Mouse (Mus musculus): ENCODE results near the gene Uhrf1bp1l. TPM values are rescaled to one million over a fixed set of nuclear protein-coding genes. Genes with fewer than 3 reads are reported as not detected.

The Uhrf1bp1l gene
- polyA plus RNA-seq, 1 experiment from 2014 or later, result 31.6 TPM

DNA sequence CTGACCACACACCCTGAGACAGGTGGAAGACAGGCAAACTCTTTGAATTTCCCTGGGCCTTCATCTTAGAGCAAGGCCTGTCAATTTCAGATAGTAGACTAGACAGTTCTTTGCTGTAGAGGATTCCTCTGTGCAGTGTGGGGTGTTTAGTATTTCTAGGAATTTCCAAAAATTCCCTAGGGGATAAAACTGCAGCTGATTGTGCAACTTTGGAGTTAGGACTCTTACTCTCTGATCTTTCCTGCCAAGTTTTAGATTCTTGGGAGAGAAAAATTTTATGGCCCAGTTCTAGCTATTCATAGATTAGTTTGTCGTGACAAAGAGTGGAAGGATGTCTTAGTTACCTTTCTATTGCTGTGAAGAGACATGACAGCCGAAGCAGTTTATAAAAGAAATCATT, 3.8 kb downstream of the Uhrf1bp1l start:
- 95% methylated on average over 2 of the region's 2 CpGs for WGBS
- no peak for ATAC-seq (ENCODE audit: insufficient read depth, low FRiP score, low TSS enrichment)
- no peaks in the 10 kb centered on the region for H3K4me1 ChIP-seq (ENCODE audit: control insufficient read depth, insufficient read depth, low read length)

DNA sequence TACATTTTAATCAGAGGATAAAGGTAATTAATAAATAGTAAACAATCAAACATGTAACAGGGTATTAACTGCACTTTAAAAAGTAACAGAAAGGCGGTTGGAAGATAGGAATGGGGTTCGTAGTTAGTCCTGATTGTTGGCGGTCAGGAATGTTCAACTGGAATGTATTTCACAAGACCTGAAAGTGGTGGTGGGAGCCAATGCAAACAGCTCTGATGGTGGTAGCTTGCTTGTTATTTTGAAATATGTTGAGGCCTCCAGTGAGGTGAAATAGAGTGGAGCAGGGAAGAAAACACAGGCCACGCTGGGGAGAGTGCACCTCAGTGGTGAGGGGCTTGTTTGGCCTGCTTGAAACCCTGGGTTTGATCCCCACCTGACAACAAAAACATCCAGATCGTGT, 6.3 kb downstream of the Uhrf1bp1l start:
- no peak for ATAC-seq (ENCODE audit: insufficient read depth, low FRiP score, low TSS enrichment)
- no peak overlapping the region for H3K9ac ChIP-seq (ENCODE audit: low read length)
- no peak overlapping the region for H3K4me3 ChIP-seq (ENCODE audit: low read depth, low read length)
- H3K36me3 ChIP-seq (ENCODE audit: control insufficient read depth, insufficient read depth, low read length), result no peaks in the 10 kb centered on the region
- H3K4me2 ChIP-seq (ENCODE audit: low read depth), result no peak overlapping the region
- no peaks in the 10 kb centered on the region for H3K27me3 ChIP-seq (ENCODE audit: control insufficient read depth, insufficient read depth, low read length)
- H3K4me1 ChIP-seq (ENCODE audit: control insufficient read depth, insufficient read depth, low read length), result no peaks in the 10 kb centered on the region
- 92% methylated on average over 5 of the region's 5 CpGs for WGBS
- no peaks in the 10 kb centered on the region for H3K9me3 ChIP-seq (ENCODE audit: control insufficient read depth, low read length)
- no peak overlapping the region for H3K27ac ChIP-seq (ENCODE audit: low read depth, low read length)
- no peak for DNase-seq (ENCODE audit: low spot score)

More for the DNA sequence above, 3.8 kb downstream of the Uhrf1bp1l start:
- Histone ChIP-seq H3K9me3 (ENCODE audit: control insufficient read depth, low read length) (no peaks in the 10 kb centered on the region), H3K27me3 (ENCODE audit: control insufficient read depth, insufficient read depth, low read length) (no peaks in the 10 kb centered on the region), H3K4me2 (ENCODE audit: low read depth) (no peak overlapping the region), H3K9ac (ENCODE audit: low read length) (no peak overlapping the region), H3K27ac (ENCODE audit: low read depth, low read length) (no peak overlapping the region), H3K36me3 (ENCODE audit: control insufficient read depth, insufficient read depth, low read length) (no peaks in the 10 kb centered on the region), H3K4me3 (ENCODE audit: low read depth, low read length) (no peak overlapping the region)
- DNase-seq (ENCODE audit: low spot score), result no peak

DNA sequence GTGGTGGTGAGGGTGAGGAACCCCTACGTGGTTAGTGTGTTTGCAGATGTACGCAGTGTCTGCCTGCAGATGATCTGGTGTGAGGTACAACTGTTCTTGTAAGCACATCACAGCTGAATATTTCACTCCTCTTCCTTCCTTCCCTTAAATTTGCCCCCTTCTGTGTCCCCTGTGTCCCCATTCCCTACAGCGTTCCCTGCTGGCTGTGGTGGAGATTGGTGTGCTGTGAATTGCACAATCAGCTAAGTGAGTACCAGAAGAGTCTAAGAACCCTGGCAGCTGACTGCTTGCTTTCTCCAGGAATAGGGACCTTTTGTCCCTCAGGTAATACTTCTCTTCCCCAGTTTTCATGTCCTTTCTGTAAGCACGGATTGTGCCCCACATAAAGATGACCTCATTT, 10.4 kb downstream of the Uhrf1bp1l start:
- no peak for ATAC-seq (ENCODE audit: insufficient read depth, low FRiP score, low TSS enrichment)
- 94% methylated on average over 4 of the region's 4 CpGs for WGBS
- H3K36me3 ChIP-seq (ENCODE audit: control insufficient read depth, insufficient read depth, low read length), result no peaks in the 10 kb centered on the region

DNA sequence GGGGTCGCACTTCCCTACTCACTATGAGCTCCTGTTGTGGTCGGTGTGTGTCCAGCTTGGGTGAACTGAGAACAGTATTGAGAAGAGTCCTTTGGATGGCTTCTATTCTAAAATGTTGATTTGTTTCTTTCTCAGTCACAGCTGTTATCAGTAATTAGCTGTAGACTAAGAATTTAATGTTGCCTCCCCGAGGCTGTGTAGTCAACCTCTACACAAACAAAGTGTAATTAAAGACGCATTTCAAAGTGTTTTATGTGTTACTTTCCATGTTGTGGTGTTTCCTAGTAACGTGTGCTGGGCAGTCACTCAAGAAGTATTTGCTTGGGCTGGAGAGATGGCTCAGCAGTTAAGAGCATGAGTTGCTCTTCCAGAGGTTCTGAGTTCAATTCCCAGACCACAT, 16.0 kb downstream of the Uhrf1bp1l start:
- Histone ChIP-seq H3K4me2 (ENCODE audit: low read depth) (no peak overlapping the region), H3K36me3 (ENCODE audit: control insufficient read depth, insufficient read depth, low read length) (no peaks in the 10 kb centered on the region), H3K4me1 (ENCODE audit: control insufficient read depth, insufficient read depth, low read length) (no peaks in the 10 kb centered on the region), H3K9me3 (ENCODE audit: control insufficient read depth, low read length) (no peaks in the 10 kb centered on the region), H3K4me3 (ENCODE audit: low read depth, low read length) (no peak overlapping the region), H3K27me3 (ENCODE audit: control insufficient read depth, insufficient read depth, low read length) (no peaks in the 10 kb centered on the region), H3K27ac (ENCODE audit: low read depth, low read length) (no peak overlapping the region), H3K9ac (ENCODE audit: low read length) (no peak overlapping the region)
- WGBS, result 87% methylated on average over 5 of the region's 5 CpGs
- no peak for DNase-seq (ENCODE audit: low spot score)
- no peak for ATAC-seq (ENCODE audit: insufficient read depth, low FRiP score, low TSS enrichment)

More for the DNA sequence above, 10.4 kb downstream of the Uhrf1bp1l start:
- Histone ChIP-seq H3K9ac (ENCODE audit: low read length) (no peak overlapping the region), H3K27ac (ENCODE audit: low read depth, low read length) (no peak overlapping the region), H3K27me3 (ENCODE audit: control insufficient read depth, insufficient read depth, low read length) (no peaks in the 10 kb centered on the region), H3K4me1 (ENCODE audit: control insufficient read depth, insufficient read depth, low read length) (no peaks in the 10 kb centered on the region), H3K9me3 (ENCODE audit: control insufficient read depth, low read length) (no peaks in the 10 kb centered on the region), H3K4me3 (ENCODE audit: low read depth, low read length) (no peak overlapping the region), H3K4me2 (ENCODE audit: low read depth) (no peak overlapping the region)
- no peak for DNase-seq (ENCODE audit: low spot score)

DNA sequence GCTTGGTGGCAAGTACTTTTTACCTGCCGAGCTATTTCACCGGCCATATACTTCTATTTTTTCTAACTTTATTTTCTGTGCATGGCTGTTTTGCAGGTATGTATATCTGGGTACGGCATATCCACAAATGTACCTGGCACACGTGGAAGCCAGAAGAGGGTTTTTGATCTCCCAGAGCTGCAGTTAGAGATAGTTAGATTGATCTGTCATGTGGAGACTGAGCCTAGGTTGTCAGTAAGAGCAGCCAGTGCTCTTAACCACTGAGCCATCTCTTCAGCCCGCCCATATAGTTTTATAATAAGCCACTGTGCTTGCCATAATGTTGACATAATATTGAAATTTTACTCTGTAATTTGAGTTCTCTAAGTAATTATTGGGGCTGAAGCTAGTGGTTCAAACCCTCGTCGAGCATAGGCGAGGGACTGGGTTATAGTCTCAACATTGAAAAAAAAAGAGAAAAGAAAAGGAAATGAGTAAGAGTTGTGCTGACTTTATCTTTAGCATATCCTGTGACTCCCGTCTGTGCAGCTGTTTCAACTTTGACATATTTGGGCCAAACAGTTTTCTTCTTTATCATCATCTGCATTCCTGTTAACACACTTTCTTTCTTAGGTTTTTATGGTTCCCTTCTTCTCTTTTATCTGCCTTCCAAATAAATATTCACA, 19.8 kb downstream of the Uhrf1bp1l start:
- no peak overlapping the region for H3K4me2 ChIP-seq (ENCODE audit: low read depth)
- H3K4me3 ChIP-seq (ENCODE audit: low read depth, low read length), result no peak overlapping the region
- H3K27me3 ChIP-seq (ENCODE audit: control insufficient read depth, insufficient read depth, low read length), result no peaks in the 10 kb centered on the region
- no peaks in the 10 kb centered on the region for H3K9me3 ChIP-seq (ENCODE audit: control insufficient read depth, low read length)
- no peaks in the 10 kb centered on the region for H3K4me1 ChIP-seq (ENCODE audit: control insufficient read depth, insufficient read depth, low read length)
- no peak for DNase-seq (ENCODE audit: low spot score)
- ATAC-seq (ENCODE audit: insufficient read depth, low FRiP score, low TSS enrichment), result no peak
- H3K9ac ChIP-seq (ENCODE audit: low read length), result no peak overlapping the region
- 85% methylated on average over 9 of the region's 9 CpGs for WGBS
- H3K36me3 ChIP-seq (ENCODE audit: control insufficient read depth, insufficient read depth, low read length), result no peaks in the 10 kb centered on the region
- no peak overlapping the region for H3K27ac ChIP-seq (ENCODE audit: low read depth, low read length)

DNA sequence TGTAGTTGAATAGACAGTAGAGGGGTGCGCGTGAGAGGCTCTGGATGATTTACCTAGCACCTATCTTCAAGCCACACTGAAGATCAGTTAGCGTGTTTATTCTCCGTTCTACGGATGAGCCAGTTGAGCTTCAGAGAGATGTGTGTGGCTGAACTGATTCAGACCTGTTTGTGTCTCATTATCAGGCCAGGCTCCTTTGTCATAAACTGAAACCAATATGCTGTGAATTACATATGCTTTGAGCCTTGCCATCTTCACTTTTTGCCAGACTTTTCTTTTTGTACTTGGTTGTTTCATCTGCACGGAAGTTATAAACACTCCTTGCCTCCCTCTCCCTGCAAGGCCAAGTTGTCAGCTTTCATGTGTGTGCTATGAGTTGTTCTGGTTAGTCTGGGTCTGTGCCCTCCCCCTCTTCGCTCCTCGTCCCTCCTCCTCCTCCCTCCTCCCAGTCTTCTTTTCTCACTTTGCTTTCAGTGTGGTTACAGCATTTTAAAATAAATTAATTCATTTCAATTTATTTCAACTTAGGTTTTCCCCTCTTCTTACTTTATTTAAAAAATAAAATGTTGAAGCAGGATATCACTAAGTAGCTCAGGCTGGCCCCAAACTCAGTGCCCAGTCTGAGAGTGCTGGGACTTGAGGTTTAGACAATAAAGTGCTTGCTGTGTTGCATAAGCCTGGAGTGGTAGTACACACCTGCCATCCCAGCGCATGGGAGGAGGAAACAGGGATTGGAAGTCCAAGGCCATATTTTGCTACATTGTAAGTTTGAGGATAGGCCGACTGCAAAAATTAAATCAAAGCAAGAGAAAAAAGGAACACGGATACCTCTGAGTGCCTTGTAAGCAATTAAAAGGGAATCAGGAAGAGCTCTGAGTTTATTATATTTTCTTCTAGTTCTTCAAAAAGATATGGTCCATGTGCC, 21.3 kb downstream of the Uhrf1bp1l start:
- WGBS, result 92% methylated on average over 11 of the region's 11 CpGs
- DNase-seq (ENCODE audit: low spot score) (no peak), ATAC-seq (ENCODE audit: insufficient read depth, low FRiP score, low TSS enrichment) (no peak)
- Histone ChIP-seq H3K4me1 (ENCODE audit: control insufficient read depth, insufficient read depth, low read length) (no peaks in the 10 kb centered on the region), H3K27me3 (ENCODE audit: control insufficient read depth, insufficient read depth, low read length) (no peaks in the 10 kb centered on the region), H3K27ac (ENCODE audit: low read depth, low read length) (no peak overlapping the region), H3K4me3 (ENCODE audit: low read depth, low read length) (no peak overlapping the region), H3K4me2 (ENCODE audit: low read depth) (no peak overlapping the region), H3K9me3 (ENCODE audit: control insufficient read depth, low read length) (no peaks in the 10 kb centered on the region), H3K36me3 (ENCODE audit: control insufficient read depth, insufficient read depth, low read length) (no peaks in the 10 kb centered on the region), H3K9ac (ENCODE audit: low read length) (no peak overlapping the region)

DNA sequence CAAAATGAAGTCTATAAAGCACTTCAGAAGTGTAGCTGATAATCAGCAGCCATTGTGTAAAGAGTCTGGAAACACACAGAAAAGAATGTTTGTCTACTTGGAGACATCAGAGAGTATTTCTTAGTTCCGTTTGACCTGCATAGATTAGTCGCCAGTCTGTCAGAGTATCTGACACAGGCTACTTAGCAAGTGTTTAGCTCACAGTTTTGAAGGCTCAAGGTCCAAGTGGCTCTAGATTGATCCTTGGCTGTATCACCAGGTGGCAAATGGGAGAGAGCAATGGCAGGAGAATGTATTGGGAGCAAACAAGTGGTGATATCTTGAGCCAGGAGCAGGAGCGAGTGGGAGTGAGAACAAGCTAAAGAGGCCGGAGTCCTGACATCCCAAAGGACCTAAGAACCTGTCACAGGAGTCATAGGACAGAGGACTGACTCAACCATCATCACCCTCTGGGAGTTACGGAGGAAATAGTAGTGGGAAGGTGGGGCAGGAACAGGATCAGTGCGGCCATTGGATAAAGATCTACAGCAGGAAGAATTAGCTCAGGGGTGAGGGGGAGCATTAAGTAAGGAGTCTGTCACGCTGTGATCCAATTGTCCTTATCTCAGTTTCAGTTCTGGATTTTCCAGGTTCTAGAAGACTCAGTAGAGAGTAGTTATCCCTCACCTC, 23.7 kb downstream of the Uhrf1bp1l start:
- H3K4me2 ChIP-seq (ENCODE audit: low read depth), result no peak overlapping the region
- H3K4me1 ChIP-seq (ENCODE audit: control insufficient read depth, insufficient read depth, low read length), result no peaks in the 10 kb centered on the region
- H3K4me3 ChIP-seq (ENCODE audit: low read depth, low read length), result no peak overlapping the region
- DNase-seq (ENCODE audit: low spot score), result no peak
- no peaks in the 10 kb centered on the region for H3K36me3 ChIP-seq (ENCODE audit: control insufficient read depth, insufficient read depth, low read length)
- H3K9ac ChIP-seq (ENCODE audit: low read length), result no peak overlapping the region
- no peak overlapping the region for H3K27ac ChIP-seq (ENCODE audit: low read depth, low read length)
- H3K9me3 ChIP-seq (ENCODE audit: control insufficient read depth, low read length), result no peaks in the 10 kb centered on the region
- no peak for ATAC-seq (ENCODE audit: insufficient read depth, low FRiP score, low TSS enrichment)
- no peaks in the 10 kb centered on the region for H3K27me3 ChIP-seq (ENCODE audit: control insufficient read depth, insufficient read depth, low read length)
- WGBS, result 87% methylated on average over 7 of the region's 7 CpGs

DNA sequence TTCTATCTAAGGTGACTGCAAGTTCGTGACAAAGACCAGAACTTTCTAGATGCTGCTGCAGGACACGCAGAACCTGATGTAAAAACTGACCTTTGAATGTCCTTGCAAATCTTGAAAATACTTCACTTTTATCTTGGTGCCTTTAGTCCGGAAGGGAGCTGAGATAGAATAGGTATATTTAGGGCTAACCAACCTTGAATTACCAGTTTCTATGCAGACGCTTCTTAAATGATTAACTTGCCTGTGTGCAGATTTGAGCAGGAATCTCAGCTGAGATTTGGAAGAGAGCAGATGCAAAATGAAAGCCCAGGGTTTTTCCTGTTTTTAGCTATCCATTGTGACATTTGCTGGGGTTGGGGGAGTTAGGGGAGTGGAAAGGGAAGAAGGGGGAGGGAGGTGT, 24.3 kb downstream of the Uhrf1bp1l start:
- H3K27me3 ChIP-seq (ENCODE audit: control insufficient read depth, insufficient read depth, low read length), result no peaks in the 10 kb centered on the region
- ATAC-seq (ENCODE audit: insufficient read depth, low FRiP score, low TSS enrichment), result no peak
- H3K9ac ChIP-seq (ENCODE audit: low read length), result no peak overlapping the region
- no peaks in the 10 kb centered on the region for H3K4me1 ChIP-seq (ENCODE audit: control insufficient read depth, insufficient read depth, low read length)
- no peak overlapping the region for H3K4me2 ChIP-seq (ENCODE audit: low read depth)
- no peak overlapping the region for H3K4me3 ChIP-seq (ENCODE audit: low read depth, low read length)
- WGBS, result 84% methylated on average over 4 of the region's 4 CpGs
- no peaks in the 10 kb centered on the region for H3K36me3 ChIP-seq (ENCODE audit: control insufficient read depth, insufficient read depth, low read length)
- H3K27ac ChIP-seq (ENCODE audit: low read depth, low read length), result no peak overlapping the region
- DNase-seq (ENCODE audit: low spot score), result no peak
- no peaks in the 10 kb centered on the region for H3K9me3 ChIP-seq (ENCODE audit: control insufficient read depth, low read length)

All from neural tube, embryonic 11.5 days (tissue).